Mouse (Mus musculus): Measurements from ENCODE around the gene Pakap. TPM values are rescaled to one million over a fixed set of nuclear protein-coding genes. Genes with fewer than 3 reads are reported as not detected.
A peak's percentile ranks its signal among the peaks of the same experiment; 100 is the strongest.

Pakap gene
- polyA plus RNA-seq, 1 experiment from 2014 or later, result 21.8 TPM

GRCm38 (mm10) chr4:57588356-57588755, 20.4 kb downstream of the Pakap start:
- Histone ChIP-seq H3K9me3 (ENCODE audit: low read length) (no peaks in the 10 kb centered on the region), H3K4me2 (replicated peaks; ENCODE audit: low read depth, low read length) (no peak overlapping the region), H3K4me3 (ENCODE audit: low read length) (no peak overlapping the region), H3K4me1 (ENCODE audit: insufficient read depth, low read length) (peaks cover 13% of the 10 kb centered on the region), H3K36me3 (ENCODE audit: insufficient read depth, low read length) (no peaks in the 10 kb centered on the region), H3K27me3 (ENCODE audit: insufficient read depth, low read length) (no peaks in the 10 kb centered on the region), H3K9ac (replicated peaks; ENCODE audit: low read length) (no peak overlapping the region), H3K27ac (ENCODE audit: low read length) (no peak overlapping the region)
- ATAC-seq (ENCODE audit: low FRiP score, low TSS enrichment), result no peak
- WGBS, result 93% methylated on average over 1 of the region's 1 CpGs

- 72% methylated on average over 4 of the region's 4 CpGs for WGBS
- ATAC-seq (ENCODE audit: low FRiP score, low TSS enrichment), result no peak
- H3K9me3 ChIP-seq (ENCODE audit: low read length), result no peaks in the 10 kb centered on the region
- H3K4me2 ChIP-seq (replicated peaks; ENCODE audit: low read depth, low read length), result no peak overlapping the region
- no peaks in the 10 kb centered on the region for H3K27me3 ChIP-seq (ENCODE audit: insufficient read depth, low read length)
- H3K9ac ChIP-seq (replicated peaks; ENCODE audit: low read length), result no peak overlapping the region
- no peaks in the 10 kb centered on the region for H3K4me1 ChIP-seq (ENCODE audit: insufficient read depth, low read length)
- H3K4me3 ChIP-seq (ENCODE audit: low read length), result no peak overlapping the region
- no peak overlapping the region for H3K27ac ChIP-seq (ENCODE audit: low read length)
- H3K36me3 ChIP-seq (ENCODE audit: insufficient read depth, low read length), result no peaks in the 10 kb centered on the region
Measured at GRCm38 (mm10) chr4:57592751-57593150, 24.8 kb downstream of the Pakap start.

DNA sequence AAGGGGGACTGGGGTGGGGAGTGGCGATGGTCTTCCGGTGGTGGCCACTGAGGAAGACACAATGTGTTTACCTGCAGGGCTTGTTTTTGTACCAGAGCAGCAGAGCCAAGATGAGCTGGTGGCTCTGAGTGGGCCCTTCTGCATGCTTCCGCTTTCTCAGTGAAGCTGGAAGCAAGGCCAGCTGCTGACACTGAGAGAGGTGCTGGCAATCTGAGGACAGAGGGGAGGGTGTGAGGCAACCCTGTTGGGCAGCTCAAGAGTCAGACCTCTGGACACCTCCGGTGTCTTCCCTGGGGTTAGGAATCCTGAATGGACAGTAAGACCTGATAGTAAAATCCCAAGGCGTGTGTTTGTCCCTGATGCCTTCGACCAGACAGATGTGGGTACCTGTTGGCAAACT, 32.0 kb downstream of the Pakap start:
- Histone ChIP-seq H3K9me3 (ENCODE audit: low read length) (no peaks in the 10 kb centered on the region), H3K4me3 (ENCODE audit: low read length) (no peak overlapping the region), H3K4me1 (ENCODE audit: insufficient read depth, low read length) (peaks cover 9% of the 10 kb centered on the region; the same call in 1 of the 2 replicates), H3K36me3 (ENCODE audit: insufficient read depth, low read length) (no peaks in the 10 kb centered on the region), H3K9ac (replicated peaks; ENCODE audit: low read length) (no peak overlapping the region), H3K4me2 (replicated peaks; ENCODE audit: low read depth, low read length) (no peak overlapping the region), H3K27me3 (ENCODE audit: insufficient read depth, low read length) (no peaks in the 10 kb centered on the region), H3K27ac (ENCODE audit: low read length) (no peak overlapping the region)
- WGBS, result 92% methylated on average over 6 of the region's 6 CpGs
- no peak for ATAC-seq (ENCODE audit: low FRiP score, low TSS enrichment)

DNA sequence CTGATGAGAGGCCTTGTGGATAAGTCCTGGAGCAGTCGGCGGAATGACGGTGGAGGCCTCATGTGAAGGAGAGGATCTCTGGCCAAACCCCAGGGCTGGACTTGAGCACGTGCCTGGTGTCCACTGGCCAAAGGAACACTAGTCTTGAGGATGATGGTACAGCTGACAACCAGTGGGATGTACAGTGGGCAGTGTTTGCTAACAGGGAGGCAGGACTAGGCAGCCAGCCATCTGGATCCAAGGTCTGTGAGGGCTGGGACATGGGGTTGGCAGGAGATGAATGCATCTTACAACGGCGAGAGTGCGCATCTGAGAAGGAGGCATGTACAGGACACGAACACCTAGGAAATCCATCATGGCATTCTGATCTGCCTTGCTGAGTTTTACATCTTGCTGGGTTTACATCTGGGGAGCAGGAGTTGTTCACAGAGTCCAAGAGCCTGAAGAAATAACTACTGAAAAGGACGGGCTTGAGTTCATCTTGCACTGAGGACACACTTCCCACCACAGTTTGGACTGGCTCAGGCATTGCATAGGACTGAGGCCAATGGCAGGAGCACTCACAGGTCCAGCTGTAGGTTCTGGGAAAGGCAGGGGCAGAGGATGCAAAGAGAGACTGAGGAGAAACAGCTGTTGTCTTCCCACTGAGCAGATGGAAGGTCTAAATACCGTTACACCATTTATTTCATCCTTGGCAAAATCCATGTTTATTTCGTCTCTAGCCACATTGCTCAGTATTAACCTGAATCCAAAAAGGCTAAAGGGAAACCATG, 32.9 kb downstream of the Pakap start:
- 79% methylated on average over 11 of the region's 11 CpGs for WGBS
- 0 out of 2 replicates have a peak, but pooled peaks have one; percentile 19 for ATAC-seq (ENCODE audit: low FRiP score, low TSS enrichment)
- H3K27ac ChIP-seq (ENCODE audit: low read length), result no peak overlapping the region

GRCm38 (mm10) chr4:57601458-57601835, 33.5 kb downstream of the Pakap start:
- H3K4me1 ChIP-seq (ENCODE audit: insufficient read depth, low read length), result peaks cover 9% of the 10 kb centered on the region; the same call in 1 of the 2 replicates
- WGBS, result 46% methylated on average over 9 of the region's 9 CpGs
- ATAC-seq (ENCODE audit: low FRiP score, low TSS enrichment), result peak; percentile 23; the same call in 1 of the 2 replicates
- H3K36me3 ChIP-seq (ENCODE audit: insufficient read depth, low read length), result no peaks in the 10 kb centered on the region
- H3K4me3 ChIP-seq (ENCODE audit: low read length), result no peak overlapping the region
- no peak overlapping the region for H3K27ac ChIP-seq (ENCODE audit: low read length)
- no peaks in the 10 kb centered on the region for H3K9me3 ChIP-seq (ENCODE audit: low read length)
- no peaks in the 10 kb centered on the region for H3K27me3 ChIP-seq (ENCODE audit: insufficient read depth, low read length)
- H3K9ac ChIP-seq (replicated peaks; ENCODE audit: low read length), result no peak overlapping the region
- H3K4me2 ChIP-seq (replicated peaks; ENCODE audit: low read depth, low read length), result no peak overlapping the region

More for the DNA sequence above, 32.9 kb downstream of the Pakap start:
- Histone ChIP-seq H3K27me3 (ENCODE audit: insufficient read depth, low read length) (no peaks in the 10 kb centered on the region), H3K36me3 (ENCODE audit: insufficient read depth, low read length) (no peaks in the 10 kb centered on the region), H3K4me3 (ENCODE audit: low read length) (no peak overlapping the region), H3K4me1 (ENCODE audit: insufficient read depth, low read length) (peaks cover 9% of the 10 kb centered on the region; the same call in 1 of the 2 replicates), H3K4me2 (replicated peaks; ENCODE audit: low read depth, low read length) (no peak overlapping the region), H3K9ac (replicated peaks; ENCODE audit: low read length) (no peak overlapping the region), H3K9me3 (ENCODE audit: low read length) (no peaks in the 10 kb centered on the region)

GRCm38 (mm10) chr4:57601903-57602617, 34.1 kb downstream of the Pakap start:
- no peak for ATAC-seq (ENCODE audit: low FRiP score, low TSS enrichment)
- H3K4me2 ChIP-seq (replicated peaks; ENCODE audit: low read depth, low read length), result no peak overlapping the region
- no peak overlapping the region for H3K27ac ChIP-seq (ENCODE audit: low read length)
- 58% methylated on average over 10 of the region's 10 CpGs for WGBS
- H3K27me3 ChIP-seq (ENCODE audit: insufficient read depth, low read length), result no peaks in the 10 kb centered on the region
- H3K9me3 ChIP-seq (ENCODE audit: low read length), result no peaks in the 10 kb centered on the region
- no peak overlapping the region for H3K4me3 ChIP-seq (ENCODE audit: low read length)
- H3K36me3 ChIP-seq (ENCODE audit: insufficient read depth, low read length), result no peaks in the 10 kb centered on the region
- H3K9ac ChIP-seq (replicated peaks; ENCODE audit: low read length), result no peak overlapping the region
- peaks cover 9% of the 10 kb centered on the region; the same call in 1 of the 2 replicates for H3K4me1 ChIP-seq (ENCODE audit: insufficient read depth, low read length)

DNA sequence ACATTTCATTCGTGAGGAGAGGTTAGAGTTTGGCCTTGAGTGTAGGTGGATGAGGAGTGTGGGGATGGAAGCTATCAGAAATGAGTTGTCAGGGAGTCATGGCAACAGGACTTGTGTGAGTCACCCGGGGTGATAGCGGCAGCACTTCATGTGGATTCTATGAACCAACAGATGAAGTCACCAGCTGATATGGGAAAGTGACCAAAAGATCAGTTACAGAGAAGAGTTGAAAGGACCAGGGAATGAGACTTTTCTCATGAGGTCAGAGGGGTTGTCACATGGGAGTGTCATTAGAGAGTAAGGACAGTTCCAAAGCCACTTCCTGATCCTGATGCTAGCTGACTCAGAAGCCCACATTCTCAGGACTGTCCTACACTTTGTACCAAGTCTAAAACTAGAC, 38.3 kb downstream of the Pakap start:
- ATAC-seq (ENCODE audit: low FRiP score, low TSS enrichment), result no peak
- 85% methylated on average over 3 of the region's 3 CpGs for WGBS
- H3K27ac ChIP-seq (ENCODE audit: low read length), result no peak overlapping the region

GRCm38 (mm10) chr4:57607247-57607942, 39.4 kb downstream of the Pakap start:
- 0 out of 2 replicates have a peak, but pooled peaks cover 7% of the 10 kb centered on the region for H3K4me1 ChIP-seq (ENCODE audit: insufficient read depth, low read length)
- H3K9ac ChIP-seq (replicated peaks; ENCODE audit: low read length), result 0 out of 2 replicates have a peak overlapping the region, but pooled peaks have one; percentile 31
- no peaks in the 10 kb centered on the region for H3K9me3 ChIP-seq (ENCODE audit: low read length)
- H3K4me3 ChIP-seq (ENCODE audit: low read length), result peak overlapping the region; percentile 5; the same call in 1 of the 2 replicates
- peak overlapping the region; percentile 13; the same call in 1 of the 2 replicates for H3K27ac ChIP-seq (ENCODE audit: low read length)
- ATAC-seq (ENCODE audit: low FRiP score, low TSS enrichment), result peak; percentile 43; the same call in 1 of the 2 replicates
- 31% methylated on average over 22 of the region's 22 CpGs for WGBS
- 0 out of 2 replicates have a peak, but pooled peaks cover 3% of the 10 kb centered on the region for H3K27me3 ChIP-seq (ENCODE audit: insufficient read depth, low read length)
- H3K4me2 ChIP-seq (replicated peaks; ENCODE audit: low read depth, low read length), result peak overlapping the region; percentile 38
- H3K36me3 ChIP-seq (ENCODE audit: insufficient read depth, low read length), result no peaks in the 10 kb centered on the region

More for the DNA sequence above, 38.3 kb downstream of the Pakap start:
- Histone ChIP-seq H3K27me3 (ENCODE audit: insufficient read depth, low read length) (0 out of 2 replicates have a peak, but pooled peaks cover 3% of the 10 kb centered on the region), H3K4me1 (ENCODE audit: insufficient read depth, low read length) (peaks cover 7% of the 10 kb centered on the region; the same call in 1 of the 2 replicates), H3K9me3 (ENCODE audit: low read length) (no peaks in the 10 kb centered on the region), H3K4me2 (replicated peaks; ENCODE audit: low read depth, low read length) (no peak overlapping the region), H3K36me3 (ENCODE audit: insufficient read depth, low read length) (no peaks in the 10 kb centered on the region), H3K4me3 (ENCODE audit: low read length) (no peak overlapping the region), H3K9ac (replicated peaks; ENCODE audit: low read length) (no peak overlapping the region)

DNA sequence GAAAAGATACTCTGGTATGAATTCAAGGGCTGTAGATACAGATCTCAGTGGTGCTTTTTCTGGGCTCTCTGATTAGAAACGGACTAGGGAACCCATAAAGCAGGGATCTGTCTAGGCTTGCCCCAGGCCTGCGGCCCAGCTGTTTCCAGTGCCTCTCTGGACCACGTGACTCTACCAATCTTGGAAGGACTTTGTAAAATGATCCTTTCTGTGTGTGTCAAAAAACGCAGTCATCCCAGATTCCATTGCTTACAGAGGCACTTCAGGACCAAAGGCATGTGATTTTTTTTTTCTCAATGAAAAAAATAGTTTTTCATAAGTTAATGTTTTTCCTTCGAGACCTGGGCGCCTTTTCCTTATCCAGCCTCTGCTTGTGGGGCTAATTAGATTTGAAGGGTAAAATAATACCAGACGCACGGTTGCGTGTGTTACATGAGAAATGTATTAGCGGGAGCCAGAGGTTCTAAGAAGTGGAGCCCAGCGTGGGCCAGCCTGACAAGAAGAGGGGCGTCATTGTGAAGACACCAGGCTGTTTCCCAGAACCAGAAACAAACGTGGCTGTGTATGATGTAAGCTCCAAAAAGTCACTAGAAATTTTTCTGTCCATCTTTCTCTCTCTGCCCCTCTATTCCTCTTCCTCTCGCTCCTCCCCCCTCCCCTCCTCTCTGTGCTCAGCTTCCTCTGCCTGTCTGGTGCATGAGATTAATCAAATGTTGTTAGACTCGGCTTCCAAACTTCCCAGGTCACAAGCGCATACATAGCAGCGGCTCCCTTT, 43.5 kb downstream of the Pakap start:
- 29% methylated on average over 17 of the region's 17 CpGs for WGBS
- Histone ChIP-seq H3K27me3 (ENCODE audit: insufficient read depth, low read length) (0 out of 2 replicates have a peak, but pooled peaks cover 3% of the 10 kb centered on the region), H3K36me3 (ENCODE audit: insufficient read depth, low read length) (no peaks in the 10 kb centered on the region), H3K4me3 (ENCODE audit: low read length) (no peak overlapping the region; the same call in 1 of the 2 replicates), H3K4me2 (replicated peaks; ENCODE audit: low read depth, low read length) (peak overlapping the region; percentile 32), H3K4me1 (ENCODE audit: insufficient read depth, low read length) (peaks cover 7% of the 10 kb centered on the region; the same call in 1 of the 2 replicates), H3K9ac (replicated peaks; ENCODE audit: low read length) (0 out of 2 replicates have a peak overlapping the region, but pooled peaks have one; percentile 26), H3K27ac (ENCODE audit: low read length) (peak overlapping the region; percentile 56; the same call in 1 of the 2 replicates), H3K9me3 (ENCODE audit: low read length) (no peaks in the 10 kb centered on the region)
- peak; percentile 58; the same call in 1 of the 2 replicates for ATAC-seq (ENCODE audit: low FRiP score, low TSS enrichment)
